Mouse (Mus musculus) liver, adult 2 months (tissue): ENCODE results near the gene Sec61a2.

Source experiments
- CTCF ChIP-seq: fragments of 200-500 bp; IDR thresholded peaks from 2 replicates; pipeline ENCODE4 v1.5.1; 2011; ENCODE audit warnings: low read depth, low read length, control low read depth
- POLR2A ChIP-seq: fragments of 200-500 bp; IDR thresholded peaks from 2 replicates; pipeline ENCODE4 v1.6.1; 2011; ENCODE audit warnings: low read length, control low read depth; ENCODE audit not compliant: insufficient read depth; ENCODE audit errors: extremely low read depth

DNA sequence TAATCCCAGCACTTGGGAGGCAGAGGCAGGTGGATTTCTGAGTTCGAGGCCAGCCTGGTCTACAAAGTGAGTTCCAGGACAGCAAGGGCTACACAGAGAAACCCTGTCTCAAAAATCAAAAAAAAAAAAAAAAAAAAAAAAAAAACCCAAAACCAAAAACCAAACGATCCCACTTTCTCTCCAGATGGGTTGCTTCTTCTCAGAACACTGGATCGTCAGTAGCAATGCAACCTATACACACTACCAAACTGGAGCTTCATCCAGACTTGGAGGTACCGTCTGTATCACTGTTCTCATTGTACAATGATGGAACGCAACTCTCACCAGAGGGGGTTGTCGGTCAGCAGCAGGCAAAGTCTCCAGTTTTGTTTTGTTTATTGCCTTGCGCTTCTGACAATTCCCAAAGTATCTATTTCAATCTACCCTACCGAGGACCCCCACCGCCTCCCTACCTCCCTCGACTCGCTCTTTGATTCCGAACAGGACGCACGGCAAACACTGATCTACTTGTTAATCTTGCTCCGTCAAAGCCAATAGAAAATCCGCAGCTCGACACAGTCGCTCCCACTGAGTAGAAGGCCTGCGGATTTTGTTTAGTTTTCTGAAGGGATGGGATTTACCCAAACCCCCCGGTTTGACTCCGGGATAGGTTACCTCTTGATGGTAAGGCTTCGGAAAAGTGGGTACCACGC, 50.9 kb downstream of the Sec61a2 start:
- TF ChIP-seq CTCF (no peak), POLR2A (no peak)
